Mouse (Mus musculus) splenic B cell, adult 2 months (primary cell): ENCODE measurements around the gene Crtac1.

ENCODE experiments used
- DNase-seq: peaks from one replicate; pipeline ENCODE4 v3.0.0-alpha.2; 2011; ENCODE audit warnings: low read depth, low spot score
- H3K27me3 ChIP-seq: 2 replicates; pipeline ENCODE4 v1.6.1; 2012; ENCODE audit warnings: mild to moderate bottlenecking, low read length, moderate library complexity, mixed read lengths; ENCODE audit not compliant: control insufficient read depth, poor library complexity, insufficient read depth, severe bottlenecking
- H3K36me3 ChIP-seq: 2 replicates; pipeline ENCODE4 v1.6.1; 2012; ENCODE audit warnings: mild to moderate bottlenecking, low read length, moderate library complexity, mixed read lengths; ENCODE audit not compliant: control insufficient read depth, poor library complexity, insufficient read depth, severe bottlenecking

Gene Crtac1

GRCm38 (mm10) chr19:42263524-42263923 is 168.1 kb downstream of the Crtac1 start:
- Histone ChIP-seq H3K36me3 (no peaks in the 10 kb centered on the region), H3K27me3 (no peaks in the 10 kb centered on the region)
- DNase-seq: no peak

DNA sequence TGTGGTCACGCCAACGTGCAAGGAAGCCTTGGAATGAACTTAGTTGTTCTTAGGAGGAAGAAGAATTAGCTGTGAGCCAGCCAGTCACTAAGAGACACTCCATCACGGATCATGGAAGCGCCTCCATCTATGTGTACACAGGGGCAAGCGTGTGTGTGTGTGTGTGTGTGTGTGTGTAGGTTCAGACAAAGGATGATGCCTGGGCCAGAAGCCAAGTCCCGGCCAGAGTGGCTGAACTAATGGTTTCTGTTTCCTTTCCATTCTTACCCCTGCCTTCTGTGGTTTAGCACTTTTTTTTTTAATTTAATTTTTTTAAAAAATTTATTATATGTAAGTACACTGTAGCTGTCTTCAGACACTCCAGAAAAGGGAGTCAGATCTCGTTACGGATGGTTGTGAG is 171.1 kb downstream of the Crtac1 start:
- Histone ChIP-seq H3K36me3 (no peaks in the 10 kb centered on the region), H3K27me3 (no peaks in the 10 kb centered on the region)
- no peak for DNase-seq

- DNase-seq: no peak
- Histone ChIP-seq H3K27me3 (no peaks in the 10 kb centered on the region), H3K36me3 (no peaks in the 10 kb centered on the region)
Observed at GRCm38 (mm10) chr19:42258596-42258995, 173.0 kb downstream of the Crtac1 start.

DNA sequence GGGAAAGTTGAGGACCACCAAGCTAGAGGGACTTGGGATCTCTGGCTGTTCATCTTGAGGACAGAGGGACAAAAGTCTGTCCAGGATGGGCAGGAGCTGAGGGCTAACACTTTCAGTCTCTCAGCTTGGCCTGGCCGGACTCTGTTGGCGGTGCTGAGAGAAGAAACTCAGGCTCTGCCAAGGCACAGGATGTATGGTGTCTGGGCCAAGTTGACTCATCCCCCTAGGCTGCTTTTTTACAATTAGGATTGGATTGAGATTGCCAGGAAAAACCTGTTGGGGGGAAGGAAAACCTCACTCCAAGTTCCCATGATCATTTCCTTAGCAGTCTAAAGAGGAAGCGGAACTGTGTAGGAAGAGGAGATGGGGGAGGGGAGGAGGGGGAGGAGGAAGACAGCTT is 173.6 kb downstream of the Crtac1 start:
- DNase-seq: no peak
- Histone ChIP-seq H3K27me3 (no peaks in the 10 kb centered on the region), H3K36me3 (no peaks in the 10 kb centered on the region)

GRCm38 (mm10) chr19:42257241-42257635 is 174.3 kb downstream of the Crtac1 start:
- no peaks in the 10 kb centered on the region for H3K27me3 ChIP-seq
- H3K36me3 ChIP-seq: no peaks in the 10 kb centered on the region
- DNase-seq: no peak

GRCm38 (mm10) chr19:42256611-42257240 is 174.9 kb downstream of the Crtac1 start:
- no peaks in the 10 kb centered on the region for H3K27me3 ChIP-seq
- H3K36me3 ChIP-seq: no peaks in the 10 kb centered on the region

GRCm38 (mm10) chr19:42255784-42256610 is 175.6 kb downstream of the Crtac1 start:
- Histone ChIP-seq H3K36me3 (no peaks in the 10 kb centered on the region), H3K27me3 (no peaks in the 10 kb centered on the region)
- peak; percentile 25 for DNase-seq

More at GRCm38 (mm10) chr19:42256611-42257240, 174.9 kb downstream of the Crtac1 start:
- no peak for DNase-seq

- Histone ChIP-seq H3K36me3 (no peaks in the 10 kb centered on the region), H3K27me3 (no peaks in the 10 kb centered on the region)
- DNase-seq: no peak
Observed at GRCm38 (mm10) chr19:42255438-42255783, 176.2 kb downstream of the Crtac1 start.

- no peak for DNase-seq
- Histone ChIP-seq H3K36me3 (no peaks in the 10 kb centered on the region), H3K27me3 (no peaks in the 10 kb centered on the region)
Observed at GRCm38 (mm10) chr19:42249976-42250914, 181.3 kb downstream of the Crtac1 start.

DNA sequence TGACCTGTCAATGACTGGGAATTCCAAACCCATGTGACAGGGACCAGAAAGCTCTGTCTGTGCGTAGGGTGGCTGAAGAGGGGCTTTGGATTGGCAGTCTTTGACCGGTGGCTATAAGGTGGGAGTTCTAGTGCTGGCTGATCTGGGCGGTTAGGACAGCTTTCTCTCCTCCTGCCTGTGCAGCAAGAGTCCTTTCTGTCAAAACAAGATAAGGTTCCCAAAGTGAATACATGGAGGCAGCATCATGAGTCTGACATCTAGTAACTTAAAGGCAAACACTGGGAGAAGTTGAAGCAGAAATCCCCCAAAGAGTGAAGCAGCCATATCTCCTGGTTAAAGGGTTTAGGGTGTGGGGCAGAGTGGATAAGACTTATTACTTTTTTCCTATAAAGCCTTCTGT is 184.1 kb downstream of the Crtac1 start, which contains the start of gene Golga7b:
TSS of gene Golga7b (plus strand) at position 56 of the 400 bp plus-strand sequence.
- H3K36me3 ChIP-seq: no peaks in the 10 kb centered on the region
- H3K27me3 ChIP-seq: no peaks in the 10 kb centered on the region
- no peak for DNase-seq

- DNase-seq: no peak
- Histone ChIP-seq H3K27me3 (no peaks in the 10 kb centered on the region), H3K36me3 (no peaks in the 10 kb centered on the region)
Observed at GRCm38 (mm10) chr19:42246626-42247025, 185.0 kb downstream of the Crtac1 start.

GRCm38 (mm10) chr19:42243401-42243800 is 188.2 kb downstream of the Crtac1 start:
- DNase-seq: no peak
- Histone ChIP-seq H3K36me3 (no peaks in the 10 kb centered on the region), H3K27me3 (no peaks in the 10 kb centered on the region)

- H3K27me3 ChIP-seq: no peaks in the 10 kb centered on the region
- no peak for DNase-seq
- no peaks in the 10 kb centered on the region for H3K36me3 ChIP-seq
Observed at GRCm38 (mm10) chr19:42240881-42241280, 190.7 kb downstream of the Crtac1 start.

GRCm38 (mm10) chr19:42238341-42238715 is 193.3 kb downstream of the Crtac1 start:
- Histone ChIP-seq H3K27me3 (no peaks in the 10 kb centered on the region), H3K36me3 (no peaks in the 10 kb centered on the region)
- no peak for DNase-seq
